ENCODE assay signal across 24 mouse cellular contexts in the genomic region with DNA sequence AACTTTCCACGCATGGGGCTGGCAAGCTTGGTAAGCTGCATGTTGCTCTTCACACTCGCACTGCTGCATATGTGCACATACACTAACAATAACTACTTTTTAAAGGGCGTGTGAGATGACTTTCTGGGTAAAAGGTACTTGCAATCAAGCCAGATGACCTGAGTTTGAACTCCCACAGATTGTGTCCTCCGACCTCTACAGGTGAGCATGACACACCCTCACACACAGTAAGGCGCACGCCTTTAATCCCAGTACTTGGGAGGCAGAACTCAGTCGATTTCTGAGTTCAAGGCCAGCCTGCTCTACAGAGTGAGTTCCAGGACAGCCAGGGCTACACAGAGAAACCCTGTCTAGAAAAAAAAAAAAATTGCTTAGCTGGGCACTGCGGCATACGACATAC. TPM values are rescaled to one million over a fixed set of nuclear protein-coding genes. Genes with fewer than 3 reads are reported as not detected.
A peak's percentile ranks its signal among the peaks of the same experiment; 100 is the strongest.
DNase-seq lines count a peak whose midpoint lies in the region; ATAC-seq and TF ChIP-seq lines count a peak whose summit lies in the region.
"Had no signal": no experiment of that assay in that cellular context is flagged by ENCODE, and none has a peak within 500 bp of the region (broad histone marks: within the 10 kb centered on the region; RNA-seq: fewer than 3 reads in every experiment).

No protein-coding gene starts in this region.

- no peak for TF ChIP-seq EP300 in heart, postnatal 0 days (IDR thresholded peaks at IDR 0.05; ENCODE audit: low read depth)

- TF ChIP-seq CTCF in heart, postnatal 0 days (IDR thresholded peaks at IDR 0.05; ENCODE audit: low read depth): no peak

- H3K27me3 ChIP-seq in heart, postnatal 0 days (ENCODE audit: control insufficient read depth, insufficient read depth, low read length): no peaks in the 10 kb centered on the region
- H3K27me3 ChIP-seq: forebrain, embryonic 15.5 days; heart, embryonic 15.5 days; kidney, embryonic 15.5 days had no signal

- H3K4me1 ChIP-seq in heart, postnatal 0 days (ENCODE audit: control insufficient read depth, insufficient read depth): peaks cover 49% of the 10 kb centered on the region

- H3K9me3 ChIP-seq in heart, postnatal 0 days (replicated peaks; ENCODE audit: control insufficient read depth, low read length): no peaks in the 10 kb centered on the region
- H3K9me3 ChIP-seq: embryonic facial prominence, embryonic 12.5 days; forebrain, embryonic 15.5 days; G1E; heart, embryonic 15.5 days; hindbrain, embryonic 12.5 days; kidney, embryonic 15.5 days had no signal

- no peak for ATAC-seq in heart, postnatal 0 days (ENCODE audit: insufficient read depth, low read depth)
- no peak for ATAC-seq in inflammation-experienced regulatory T-cells, adult 6 months
- ATAC-seq: activated CD4-positive, CD25-positive, alpha-beta regulatory T cell, adult 4 months; forebrain, embryonic 15.5 days; hindbrain, embryonic 16.5 days had no signal

- no peak overlapping the region for H3K4me3 ChIP-seq in heart, postnatal 0 days (ENCODE audit: low read depth, low read length)
- H3K4me3 ChIP-seq: embryonic facial prominence, embryonic 12.5 days; forebrain, embryonic 15.5 days; heart, embryonic 15.5 days; hindbrain, embryonic 12.5 days; kidney, embryonic 15.5 days had no signal

- no peak overlapping the region for H3K4me2 ChIP-seq in heart, postnatal 0 days (ENCODE audit: low read depth, low read length)
- H3K4me2 ChIP-seq: forebrain, embryonic 15.5 days; hindbrain, embryonic 12.5 days; kidney, embryonic 15.5 days had no signal

- WGBS in heart, postnatal 0 days: 86% methylated on average over 9 of the region's 9 CpGs

- DNase-seq in cerebellum, adult 9-11 months: peak; percentile 51
- no peak for DNase-seq in cerebellum, adult 11 months
- peak; percentile 4 for DNase-seq in heart, postnatal 0 days (ENCODE audit: low spot score)
- no peak for DNase-seq in heart, adult 8-10 months (ENCODE audit: low spot score)
- peak; percentile 43 for DNase-seq in ES-CJ7 (ENCODE audit: low read depth, low spot score)
- peak; percentile 48 for DNase-seq in R1 (ENCODE audit: low read depth, low spot score)
- DNase-seq: cerebellum, postnatal 25 days; gastrocnemius, postnatal 14 days; heart, postnatal 36 days; kidney, adult 2 months had no signal

- H3K27ac ChIP-seq in heart, postnatal 0 days (ENCODE audit: low read depth): no peak overlapping the region
- H3K27ac ChIP-seq: embryonic facial prominence, embryonic 12.5 days; forebrain, embryonic 15.5 days; hindbrain, embryonic 12.5 days; kidney, embryonic 15.5 days had no signal

- no peak overlapping the region for H3K9ac ChIP-seq in heart, postnatal 0 days (replicated peaks; ENCODE audit: low read depth, low read length)
- H3K9ac ChIP-seq: forebrain, embryonic 15.5 days; hindbrain, embryonic 12.5 days; kidney, embryonic 15.5 days had no signal

- no peaks in the 10 kb centered on the region for H3K36me3 ChIP-seq in heart, postnatal 0 days (replicated peaks; ENCODE audit: control insufficient read depth, insufficient read depth, low read length)
- H3K36me3 ChIP-seq: embryonic facial prominence, embryonic 12.5 days; forebrain, embryonic 15.5 days; G1E; heart, embryonic 15.5 days; hindbrain, embryonic 12.5 days; kidney, embryonic 15.5 days had no signal

RNA-seq across cellular contexts. Expression of a gene that starts 5.8 kb away (rescaled TPM):
- 70.8 and 75.8 TPM in 2 replicates for total RNA-seq in heart, postnatal 0 days (2014; rRNA removed; ENCODE audit: low replicate concordance)
- polyA plus RNA-seq in heart, postnatal 0 days (2015; fragmentation: Nextera tagmentation; extraction: Ambion mirVana): 30.0 and 30.8 TPM in 2 replicates
- 100 to 1,000 TPM; 125 to 139 (median 131) TPM for total RNA-seq in heart, adult 8-10 months (2022)
- polyA plus RNA-seq in inflammation-experienced regulatory T-cells, adult 6 months (2017; shearing (Covaris generic)): 10 to 100 TPM; 16.6 to 32.0 (median 27.7) TPM

RNA-seq across cellular contexts. Expression of a gene that starts 54.6 kb away (rescaled TPM):
- 35.3 and 68.3 TPM in 2 replicates for total RNA-seq in heart, postnatal 0 days (2014; rRNA removed; ENCODE audit: low replicate concordance)
- polyA plus RNA-seq in heart, postnatal 0 days (2015; fragmentation: Nextera tagmentation; extraction: Ambion mirVana): 5.4 and 6.8 TPM in 2 replicates
- under 1 TPM; 0.22 to 0.80 (median 0.45) TPM for total RNA-seq in heart, adult 8-10 months (2022)
- 1 to 10 TPM in 1 of 3 experiments, under 1 TPM in 2; 0.59 to 3.5 (median 0.82) TPM for polyA plus RNA-seq in inflammation-experienced regulatory T-cells, adult 6 months (2017; shearing (Covaris generic))

RNA-seq across cellular contexts. Expression of a gene that starts 58.2 kb away (rescaled TPM):
- not detected in 2 replicates for total RNA-seq in heart, postnatal 0 days (2014; rRNA removed; ENCODE audit: low replicate concordance)
- not detected in 2 replicates for polyA plus RNA-seq in heart, postnatal 0 days (2015; fragmentation: Nextera tagmentation; extraction: Ambion mirVana)
- not detected for total RNA-seq in heart, adult 8-10 months (2022)
- not detected for polyA plus RNA-seq in inflammation-experienced regulatory T-cells, adult 6 months (2017; shearing (Covaris generic))
- total RNA-seq: adrenal gland, adult 18-20 months; adrenal gland, postnatal 36 days; gastrocnemius, postnatal 14 days; heart, postnatal 36 days had no signal
- polyA plus RNA-seq: activated CD4-positive, CD25-positive, alpha-beta regulatory T cell, adult 4 months; cortical plate, adult 2 months; forebrain, embryonic 11.5 days; forebrain, embryonic 15.5 days; G1E; heart, embryonic 15.5 days; hindbrain, embryonic 16.5 days; intestine, embryonic 14.5 days; kidney, adult 2 months; kidney, embryonic 15.5 days had no signal

Comparison
In these comparisons a context has a peak if more than half of its experiments do, and no peak if none do; other contexts are left out.
1. DNase-seq: peak in cerebellum, adult 9-11 months (single experiment), heart, postnatal 0 days (single experiment), ES-CJ7 (single experiment) and R1 (single experiment); none in cerebellum, adult 11 months (single experiment) and heart, adult 8-10 months (single experiment).
2. RNA of a gene that starts 54.6 kb away (total RNA-seq): 35.3 to 68.3 TPM in heart, postnatal 0 days; 0.22 to 0.80 TPM in heart, adult 8-10 months; every median in the first group is over 10 times any median in the second.